Comparison of ENCODE assay signal across 23 mouse cellular contexts in the genomic region with DNA sequence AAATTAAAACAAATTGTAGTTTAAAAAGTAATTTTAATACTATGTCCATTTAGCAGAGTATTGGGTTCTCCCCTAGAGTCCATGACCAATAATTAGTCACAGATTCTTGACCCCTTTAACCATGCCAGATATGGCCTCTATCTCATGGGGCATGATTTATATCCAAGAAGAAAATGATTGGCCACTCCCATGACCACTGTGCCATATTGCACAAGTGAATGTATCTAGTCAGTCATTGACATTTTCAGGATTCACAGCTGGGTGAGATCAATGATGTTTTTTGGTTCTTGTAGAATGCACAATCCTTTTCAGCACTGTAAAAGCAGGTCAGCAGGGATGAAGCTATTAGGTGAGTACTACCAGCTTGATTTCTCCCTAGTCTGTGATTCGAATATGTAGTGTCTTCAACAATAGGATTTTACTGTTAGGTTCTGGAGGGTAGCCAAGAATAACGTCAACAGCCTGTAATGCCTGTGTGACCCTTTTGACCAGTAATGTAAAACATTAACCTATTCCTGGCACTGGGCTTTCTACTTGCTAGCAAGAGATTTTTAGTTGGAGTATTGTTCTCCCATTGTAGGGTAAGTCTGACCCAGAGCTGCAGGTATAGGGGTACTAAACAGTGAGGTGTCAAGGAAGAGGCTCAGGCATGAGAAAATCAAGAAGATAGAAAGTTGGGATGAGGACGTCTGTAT. TPM values are rescaled to one million over a fixed set of nuclear protein-coding genes. Genes with fewer than 3 reads are reported as not detected.
"Had no signal": no experiment of that assay in that cellular context is flagged by ENCODE, and none has a peak within 500 bp of the region (broad histone marks: within the 10 kb centered on the region; RNA-seq: fewer than 3 reads in every experiment).

No protein-coding gene starts in this region.

- ATAC-seq: hindbrain, postnatal 0 days; midbrain, embryonic 16.5 days had no signal

- H3K4me2 ChIP-seq: hindbrain, embryonic 13.5 days; limb, embryonic 13.5 days; lung, embryonic 15.5 days; midbrain, embryonic 12.5 days; neural tube, embryonic 13.5 days had no signal

- H3K4me3 ChIP-seq: hindbrain, embryonic 13.5 days; limb, embryonic 13.5 days; lung, embryonic 15.5 days; midbrain, embryonic 12.5 days; neural tube, embryonic 13.5 days had no signal

- H3K9me3 ChIP-seq: hindbrain, embryonic 13.5 days; limb, embryonic 13.5 days; lung, embryonic 15.5 days; midbrain, embryonic 12.5 days; neural tube, embryonic 13.5 days had no signal

- H3K9ac ChIP-seq: hindbrain, embryonic 13.5 days; limb, embryonic 13.5 days; lung, embryonic 15.5 days; midbrain, embryonic 12.5 days; neural tube, embryonic 13.5 days had no signal

- H3K27ac ChIP-seq: hindbrain, embryonic 13.5 days; hindbrain, postnatal 0 days; limb, embryonic 13.5 days; lung, embryonic 15.5 days; macrophage; midbrain, embryonic 12.5 days; neural tube, embryonic 13.5 days had no signal

- H3K27me3 ChIP-seq: hindbrain, embryonic 13.5 days; limb, embryonic 13.5 days; lung, embryonic 15.5 days; midbrain, embryonic 12.5 days; neural tube, embryonic 13.5 days had no signal

- H3K36me3 ChIP-seq: hindbrain, embryonic 13.5 days; limb, embryonic 13.5 days; lung, embryonic 15.5 days; midbrain, embryonic 12.5 days; neural tube, embryonic 13.5 days had no signal

- DNase-seq: kidney, adult 18-20 months; layer of hippocampus, adult 9-11 months; layer of hippocampus, postnatal 36 days; lung, postnatal 14 days; retina, postnatal 1 day; right cerebral cortex, postnatal 4 days; spleen, adult 18-20 months; thymus, adult 18-20 months; thymus, postnatal 14 days had no signal

- H3K4me1 ChIP-seq: hindbrain, embryonic 13.5 days; limb, embryonic 13.5 days; lung, embryonic 15.5 days; midbrain, embryonic 12.5 days; neural tube, embryonic 13.5 days had no signal

RNA-seq across cellular contexts. Expression of a gene that starts 8.0 kb away (rescaled TPM):
- total RNA-seq: hindbrain, postnatal 0 days; layer of hippocampus, adult 18-20 months; layer of hippocampus, postnatal 36 days; left cerebral cortex, adult 8-10 months; left cerebral cortex, postnatal 25 days; megakaryocyte-erythroid progenitor cell, adult 5-6 weeks had no signal
- polyA plus RNA-seq: macrophage had no signal

RNA-seq across cellular contexts. Expression of a gene that starts 9.1 kb away (rescaled TPM):
- total RNA-seq: hindbrain, postnatal 0 days; layer of hippocampus, adult 18-20 months; layer of hippocampus, postnatal 36 days; left cerebral cortex, adult 8-10 months; left cerebral cortex, postnatal 25 days; megakaryocyte-erythroid progenitor cell, adult 5-6 weeks had no signal
- polyA plus RNA-seq: intestine, embryonic 14.5 days; limb, embryonic 13.5 days; lung, embryonic 15.5 days; macrophage; midbrain, embryonic 12.5 days; midbrain, embryonic 16.5 days; neural tube, embryonic 13.5 days; stomach, embryonic 14.5 days had no signal

RNA-seq across cellular contexts. Expression of a gene that starts 31.0 kb away (rescaled TPM):
- total RNA-seq: hindbrain, postnatal 0 days; layer of hippocampus, adult 18-20 months; layer of hippocampus, postnatal 36 days; left cerebral cortex, adult 8-10 months; left cerebral cortex, postnatal 25 days; megakaryocyte-erythroid progenitor cell, adult 5-6 weeks had no signal
- polyA plus RNA-seq: hindbrain, embryonic 13.5 days; hindbrain, postnatal 0 days; intestine, embryonic 14.5 days; limb, embryonic 13.5 days; lung, embryonic 15.5 days; macrophage; midbrain, embryonic 12.5 days; midbrain, embryonic 16.5 days; neural tube, embryonic 13.5 days; stomach, embryonic 14.5 days had no signal
